Mouse (Mus musculus) embryonic facial prominence, embryonic 12.5 days (tissue): Measurements from ENCODE around the gene Creg1. TPM values are rescaled to one million over a fixed set of nuclear protein-coding genes. Genes with fewer than 3 reads are reported as not detected.

ENCODE experiments used
- ATAC-seq: fragments of 200-750 bp; cut with Nextera tagmentation; 2 replicates; pipeline ENCODE4 v1.8.0; 2017; ENCODE audit not compliant: insufficient number of reproducible peaks, insufficient read depth, low FRiP score, low TSS enrichment
- H3K27ac ChIP-seq: fragments of 300-500 bp; sonication (generic); 2 replicates; pipeline ENCODE4 v1.5.1; 2016; ENCODE audit warnings: mild to moderate bottlenecking
- H3K27me3 ChIP-seq: fragments of 300-500 bp; sonication (generic); 2 replicates; pipeline ENCODE4 v1.6.1; 2016; ENCODE audit warnings: mild to moderate bottlenecking, moderate library complexity
- H3K36me3 ChIP-seq: fragments of 300-500 bp; sonication (generic); 2 replicates; pipeline ENCODE4 v1.6.1; 2016; ENCODE audit warnings: mild to moderate bottlenecking
- H3K4me1 ChIP-seq: fragments of 300-500 bp; sonication (generic); 2 replicates; pipeline ENCODE4 v1.6.1; 2016
- H3K4me2 ChIP-seq: fragments of 300-500 bp; sonication (generic); replicated peaks from 2 replicates; pipeline ENCODE4 v1.6.1; 2016; ENCODE audit warnings: mild to moderate bottlenecking, moderate library complexity
- H3K4me3 ChIP-seq: fragments of 300-500 bp; sonication (generic); 2 replicates; pipeline ENCODE4 v1.5.1; 2016; ENCODE audit warnings: mild to moderate bottlenecking
- H3K9ac ChIP-seq: fragments of 300-500 bp; sonication (generic); 2 replicates; pipeline ENCODE4 v1.6.1; 2016; ENCODE audit warnings: mild to moderate bottlenecking, moderate library complexity
- H3K9me3 ChIP-seq: fragments of 300-500 bp; sonication (generic); 2 replicates; pipeline ENCODE4 v1.6.1; 2016; ENCODE audit warnings: mild to moderate bottlenecking, moderate library complexity
- WGBS: fragments of 180-500 bp; shearing (Covaris S2); methylation state at CpG from one replicate; pipeline ENCODE4 v1.1.7; 2016; 5-methylcytosine and 5-hydroxymethylcytosine counted together
- polyA plus RNA-seq: library from polyadenylated mRNA; unstranded; fragments of >200 nt; fragmentation: Nextera tagmentation; extraction: Ambion mirVana; gene quantifications from 2 replicates; pipeline ENCODE4 v1.2.1, GENCODE M21; 2016

Creg1 gene
- polyA plus RNA-seq, 1 experiment from 2014 or later = 41.5 TPM

GRCm38 (mm10) chr1:165790461-165791210 is 27.1 kb downstream of the Creg1 start:
- Histone ChIP-seq H3K4me1 (peaks cover 11% of the 10 kb centered on the region; the same call in 1 of the 2 replicates), H3K36me3 (no peaks in the 10 kb centered on the region), H3K27me3 (peaks cover 6% of the 10 kb centered on the region; the same call in 1 of the 2 replicates), H3K27ac (no peak overlapping the region), H3K9me3 (no peaks in the 10 kb centered on the region), H3K9ac (no peak overlapping the region), H3K4me2 (no peak overlapping the region), H3K4me3 (no peak overlapping the region)
- no peak for ATAC-seq
- 89% methylated on average over 17 of the region's 17 CpGs for WGBS

DNA sequence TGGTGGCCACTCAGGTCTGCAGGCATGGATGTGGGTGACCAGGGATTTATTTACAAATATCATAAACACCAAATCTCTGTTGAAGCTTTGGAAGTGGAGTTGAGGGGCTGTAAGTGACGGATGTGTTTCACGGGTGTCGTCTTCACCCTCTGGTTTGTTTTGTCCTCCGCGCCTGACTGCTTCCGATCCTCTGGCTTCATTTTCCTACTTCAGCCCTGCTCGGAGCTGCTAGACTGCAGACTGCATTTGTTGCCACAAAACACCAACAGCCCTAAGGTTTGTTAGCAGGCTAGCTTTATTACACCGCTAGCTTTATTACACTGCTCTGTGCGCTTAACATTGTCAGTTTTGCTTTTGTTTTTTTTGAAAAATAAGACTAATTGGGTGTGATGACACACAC is 27.9 kb downstream of the Creg1 start:
- no peak for ATAC-seq
- peaks cover 6% of the 10 kb centered on the region; the same call in 1 of the 2 replicates for H3K27me3 ChIP-seq
- no peak overlapping the region for H3K4me2 ChIP-seq
- H3K36me3 ChIP-seq = no peaks in the 10 kb centered on the region
- WGBS = 83% methylated on average over 9 of the region's 9 CpGs
- no peak overlapping the region for H3K9ac ChIP-seq
- H3K4me1 ChIP-seq = peaks cover 6% of the 10 kb centered on the region; the same call in 1 of the 2 replicates
- no peaks in the 10 kb centered on the region for H3K9me3 ChIP-seq
- H3K27ac ChIP-seq = no peak overlapping the region
- H3K4me3 ChIP-seq = no peak overlapping the region

- no peak for ATAC-seq
- no peak overlapping the region for H3K4me2 ChIP-seq
- H3K9me3 ChIP-seq = no peaks in the 10 kb centered on the region
- H3K36me3 ChIP-seq = no peaks in the 10 kb centered on the region
- H3K4me1 ChIP-seq = 0 out of 2 replicates have a peak, but pooled peaks cover 3% of the 10 kb centered on the region
- WGBS = 78% methylated on average over 11 of the region's 11 CpGs
- no peak overlapping the region for H3K4me3 ChIP-seq
- no peaks in the 10 kb centered on the region for H3K27me3 ChIP-seq
- no peak overlapping the region for H3K27ac ChIP-seq
- H3K9ac ChIP-seq = no peak overlapping the region
These were observed 38.3 kb downstream of the Creg1 start for GRCm38 (mm10) chr1:165801709-165802310.

DNA sequence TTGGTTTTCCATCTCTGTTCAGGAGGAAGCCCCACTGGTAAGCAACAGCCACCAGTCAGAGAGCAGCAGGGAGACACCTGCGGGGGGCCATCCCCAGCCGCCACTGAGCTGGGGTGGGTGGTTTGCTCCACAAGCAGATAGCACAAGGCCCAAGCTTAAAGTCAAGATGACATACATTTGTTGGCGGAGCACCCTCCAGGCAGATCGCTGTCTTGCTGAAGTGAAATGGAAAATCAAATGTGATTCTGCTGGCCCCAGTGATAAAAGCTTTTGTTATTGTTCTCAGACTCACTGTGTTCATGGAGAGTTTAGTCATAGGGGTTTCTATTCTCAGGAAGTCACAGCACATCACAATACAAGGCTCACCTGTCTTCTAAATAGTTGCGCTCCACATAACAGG is 39.6 kb downstream of the Creg1 start:
- no peak for ATAC-seq
- Histone ChIP-seq H3K27ac (no peak overlapping the region), H3K9ac (no peak overlapping the region), H3K4me2 (no peak overlapping the region), H3K4me3 (no peak overlapping the region), H3K9me3 (no peaks in the 10 kb centered on the region), H3K4me1 (0 out of 2 replicates have a peak, but pooled peaks cover 3% of the 10 kb centered on the region), H3K36me3 (no peaks in the 10 kb centered on the region), H3K27me3 (no peaks in the 10 kb centered on the region)
- 90% methylated on average over 5 of the region's 5 CpGs for WGBS

DNA sequence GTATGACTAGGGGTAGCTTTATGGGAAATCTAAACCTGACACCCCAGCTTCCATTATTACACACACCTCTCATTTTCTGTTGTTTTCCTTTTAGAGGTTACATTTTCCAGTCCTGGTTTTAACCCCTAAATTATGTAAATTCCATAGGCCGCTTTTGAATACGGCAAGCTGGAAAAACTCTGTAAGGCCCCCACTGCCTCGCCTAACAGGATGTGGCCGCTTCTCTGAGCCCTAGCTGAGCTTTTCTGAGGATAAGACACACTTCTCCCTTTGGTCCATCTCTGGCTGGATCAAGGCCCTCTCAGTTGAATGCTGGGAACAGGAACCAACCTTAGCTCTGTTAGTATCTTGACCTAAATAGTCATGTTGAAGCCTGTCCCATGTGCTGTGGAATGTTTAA is 40.6 kb downstream of the Creg1 start:
- ATAC-seq = no peak
- Histone ChIP-seq H3K4me2 (no peak overlapping the region), H3K36me3 (no peaks in the 10 kb centered on the region), H3K4me1 (0 out of 2 replicates have a peak, but pooled peaks cover 3% of the 10 kb centered on the region), H3K27me3 (no peaks in the 10 kb centered on the region), H3K9me3 (no peaks in the 10 kb centered on the region), H3K27ac (no peak overlapping the region), H3K4me3 (no peak overlapping the region), H3K9ac (no peak overlapping the region)
- WGBS = 83% methylated on average over 4 of the region's 4 CpGs

GRCm38 (mm10) chr1:165810633-165811032 is 47.1 kb downstream of the Creg1 start:
- Histone ChIP-seq H3K4me2 (no peak overlapping the region), H3K27ac (no peak overlapping the region), H3K4me3 (no peak overlapping the region), H3K9ac (no peak overlapping the region), H3K4me1 (peaks cover 20% of the 10 kb centered on the region), H3K36me3 (no peaks in the 10 kb centered on the region), H3K9me3 (no peaks in the 10 kb centered on the region), H3K27me3 (no peaks in the 10 kb centered on the region)
- 51% methylated on average over 2 of the region's 2 CpGs for WGBS
- ATAC-seq = no peak

DNA sequence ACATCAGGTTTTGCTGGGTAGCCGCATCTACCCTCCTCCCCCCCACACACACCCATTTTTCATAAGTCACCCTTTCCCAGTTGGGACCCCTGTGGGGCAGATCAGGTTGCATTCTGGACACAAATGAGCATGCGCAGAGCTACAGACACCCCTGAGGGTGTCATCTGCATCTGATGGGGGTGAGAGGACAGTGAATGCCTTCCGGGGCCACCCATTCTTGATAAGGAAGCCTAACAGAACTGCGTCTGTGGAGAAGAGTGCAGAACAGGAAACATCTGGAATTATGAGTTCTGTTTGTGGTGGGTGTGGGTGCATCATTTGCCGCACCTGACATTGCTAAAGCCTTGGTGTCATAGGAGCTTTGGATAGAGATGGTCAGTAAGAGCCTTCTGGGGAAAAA is 47.6 kb downstream of the Creg1 start:
- no peaks in the 10 kb centered on the region for H3K9me3 ChIP-seq
- no peaks in the 10 kb centered on the region for H3K36me3 ChIP-seq
- H3K27me3 ChIP-seq = no peaks in the 10 kb centered on the region
- no peak overlapping the region for H3K9ac ChIP-seq
- no peak overlapping the region for H3K27ac ChIP-seq
- no peak overlapping the region for H3K4me3 ChIP-seq
- H3K4me1 ChIP-seq = peaks cover 20% of the 10 kb centered on the region
- ATAC-seq = no peak
- 82% methylated on average over 5 of the region's 5 CpGs for WGBS
- no peak overlapping the region for H3K4me2 ChIP-seq

GRCm38 (mm10) chr1:165812775-165813174 is 49.2 kb downstream of the Creg1 start:
- no peak for ATAC-seq
- WGBS = 71% methylated on average over 3 of the region's 3 CpGs
- no peaks in the 10 kb centered on the region for H3K27me3 ChIP-seq
- H3K4me2 ChIP-seq = no peak overlapping the region
- H3K4me1 ChIP-seq = peaks cover 20% of the 10 kb centered on the region
- no peaks in the 10 kb centered on the region for H3K9me3 ChIP-seq
- no peak overlapping the region for H3K27ac ChIP-seq
- no peaks in the 10 kb centered on the region for H3K36me3 ChIP-seq
- H3K9ac ChIP-seq = no peak overlapping the region
- H3K4me3 ChIP-seq = no peak overlapping the region

GRCm38 (mm10) chr1:165814116-165814515 is 50.6 kb downstream of the Creg1 start:
- Histone ChIP-seq H3K9me3 (no peaks in the 10 kb centered on the region), H3K4me1 (peaks cover 24% of the 10 kb centered on the region), H3K4me2 (no peak overlapping the region), H3K27ac (peak overlapping the region; percentile 66), H3K9ac (no peak overlapping the region), H3K4me3 (no peak overlapping the region), H3K36me3 (no peaks in the 10 kb centered on the region), H3K27me3 (no peaks in the 10 kb centered on the region)
- WGBS = 12% methylated on average over 7 of the region's 7 CpGs
- ATAC-seq = no peak

DNA sequence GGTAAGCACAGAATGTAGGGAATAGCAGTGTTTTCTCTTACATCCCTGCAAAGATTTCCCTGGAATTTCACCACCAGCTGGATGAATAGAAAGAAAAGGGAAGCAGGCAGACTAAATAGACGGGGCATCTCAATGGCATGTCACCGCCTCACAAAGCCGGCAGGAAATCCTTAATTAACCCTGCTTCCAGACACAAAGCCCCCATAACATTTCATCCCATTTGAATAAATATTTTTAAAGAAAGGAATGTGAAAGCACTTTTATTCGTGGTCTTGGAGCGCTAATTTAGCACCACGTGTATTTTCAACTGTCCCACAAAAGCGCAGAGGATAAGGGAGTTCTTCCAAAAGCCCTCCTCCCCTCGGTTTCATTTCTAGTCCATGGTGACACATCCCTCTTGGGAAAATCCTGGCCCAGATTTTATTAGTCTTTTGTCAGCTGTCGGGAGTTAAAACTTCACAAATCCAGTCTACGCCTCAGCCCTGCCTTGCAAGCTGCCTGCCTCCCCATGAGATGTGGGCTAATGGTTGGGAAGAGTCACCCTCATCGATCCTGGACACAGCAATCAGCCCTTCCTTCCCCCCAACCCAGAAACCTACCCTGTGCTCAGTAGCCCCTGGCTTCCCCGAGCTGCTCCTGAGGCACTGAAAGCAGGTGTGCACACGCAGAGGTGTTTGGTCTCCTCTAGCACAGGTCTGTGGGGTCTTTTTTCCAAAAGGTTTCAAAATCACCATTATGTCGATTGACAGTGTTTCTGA is 51.2 kb downstream of the Creg1 start:
- Histone ChIP-seq H3K9me3 (no peaks in the 10 kb centered on the region), H3K36me3 (no peaks in the 10 kb centered on the region), H3K4me2 (no peak overlapping the region; the same call in 1 of the 2 replicates), H3K4me1 (peaks cover 24% of the 10 kb centered on the region), H3K9ac (no peak overlapping the region), H3K27ac (peak overlapping the region; percentile 70), H3K4me3 (no peak overlapping the region), H3K27me3 (no peaks in the 10 kb centered on the region)
- 18% methylated on average over 14 of the region's 14 CpGs for WGBS
- ATAC-seq = no peak

DNA sequence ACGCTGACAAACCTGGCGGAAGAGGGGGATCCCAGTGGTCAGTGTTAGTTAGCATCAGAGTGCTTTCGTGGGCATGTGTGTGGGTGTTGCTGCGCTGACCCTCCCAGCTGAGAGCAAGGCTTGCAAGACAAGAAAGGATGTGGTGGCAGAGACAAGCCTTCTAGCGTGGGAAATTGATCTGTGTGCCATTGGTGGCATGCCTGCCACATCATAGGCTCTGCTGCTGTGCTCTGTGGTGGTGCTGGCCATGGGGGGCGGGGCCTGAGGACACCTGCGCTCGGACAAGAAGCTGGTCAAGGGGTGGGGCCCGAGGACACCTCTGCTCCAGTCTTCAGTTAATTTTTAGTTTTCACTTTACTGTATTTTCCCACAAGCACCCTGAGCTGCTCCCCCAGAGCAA is 52.8 kb downstream of the Creg1 start:
- no peak for ATAC-seq
- Histone ChIP-seq H3K27ac (no peak overlapping the region), H3K4me1 (peaks cover 24% of the 10 kb centered on the region)

More for the DNA sequence above, 52.8 kb downstream of the Creg1 start:
- H3K9ac ChIP-seq = no peak overlapping the region
- no peak overlapping the region for H3K4me2 ChIP-seq
- H3K27me3 ChIP-seq = no peaks in the 10 kb centered on the region
- H3K9me3 ChIP-seq = no peaks in the 10 kb centered on the region
- 86% methylated on average over 9 of the region's 9 CpGs for WGBS
- no peaks in the 10 kb centered on the region for H3K36me3 ChIP-seq
- H3K4me3 ChIP-seq = no peak overlapping the region
